Mouse (Mus musculus) liver, embryonic 14.5 days (tissue): ENCODE results near the gene Gm11639. TPM values are rescaled to one million over a fixed set of nuclear protein-coding genes. Genes with fewer than 3 reads are reported as not detected.

ENCODE experiments used
- ATAC-seq: fragments of 200-750 bp; cut with Nextera tagmentation; 2 replicates; pipeline ENCODE4 v1.8.0; 2017; ENCODE audit warnings: moderate number of reproducible peaks, mild to moderate bottlenecking, moderate library complexity; ENCODE audit not compliant: insufficient read depth
- DNase-seq, 3 experiments: peaks; one replicate each; pipeline ENCODE4 v3.0.0-alpha.2; 2012 to 2013; ENCODE audit warnings: low read depth in 3 of 3, low spot score in 3 of 3
- H3K27ac ChIP-seq: fragments of 300-500 bp; sonication (generic); 2 replicates; pipeline ENCODE4 v1.5.1; 2014; ENCODE audit warnings: moderate library complexity, mild to moderate bottlenecking, control low read depth, inconsistent platforms
- H3K27me3 ChIP-seq: fragments of 300-500 bp; sonication (generic); 2 replicates; pipeline ENCODE4 v1.6.1; 2014; ENCODE audit warnings: mild to moderate bottlenecking, low read length, moderate library complexity; ENCODE audit not compliant: control insufficient read depth, insufficient read depth
- H3K36me3 ChIP-seq: fragments of 300-500 bp; sonication (generic); replicated peaks from 2 replicates; pipeline ENCODE4 v1.6.1; 2014; ENCODE audit warnings: low read depth; ENCODE audit not compliant: control insufficient read depth, insufficient read depth
- H3K4me1 ChIP-seq, 2 experiments: fragments of 200-500 bp in 1 of 2; fragments of 300-500 bp in 1 of 2; sonication (generic) in 1 of 2; replicated peaks; 2 replicates each; pipeline ENCODE4 v1.6.1; 2012 to 2014; ENCODE audit warnings: antibody characterized with exemption in 1 of 2, inconsistent platforms in 1 of 2, low read length in 1 of 2; ENCODE audit not compliant: control insufficient read depth in 2 of 2, insufficient read depth in 2 of 2
- H3K4me2 ChIP-seq: fragments of 300-500 bp; sonication (generic); 2 replicates; pipeline ENCODE4 v1.6.1; 2014; ENCODE audit warnings: low read depth, mild to moderate bottlenecking, control low read depth, moderate library complexity
- H3K4me3 ChIP-seq, 2 experiments: fragments of 200-500 bp in 1 of 2; fragments of 300-500 bp in 1 of 2; sonication (generic) in 1 of 2; 2 replicates each; pipeline ENCODE4 v1.5.1; 2012 to 2014; ENCODE audit warnings: low read depth in 2 of 2, low read length in 2 of 2, mild to moderate bottlenecking in 2 of 2, control low read depth in 1 of 2, inconsistent platforms in 1 of 2, moderate library complexity in 1 of 2; ENCODE audit not compliant: insufficient read depth in 1 of 2
- H3K9ac ChIP-seq: fragments of 300-500 bp; sonication (generic); replicated peaks from 2 replicates; pipeline ENCODE4 v1.6.1; 2014; ENCODE audit warnings: mild to moderate bottlenecking, control low read depth, moderate library complexity
- H3K9me3 ChIP-seq: fragments of 300-500 bp; sonication (generic); 2 replicates; pipeline ENCODE4 v1.6.1; 2016; ENCODE audit warnings: low read length, mixed read lengths; ENCODE audit not compliant: control insufficient read depth
- CTCF ChIP-seq: IDR thresholded peaks from 2 replicates; pipeline ENCODE4 v1.5.1; 2016; ENCODE audit warnings: antibody characterized with exemption, low read depth, control low read depth
- EP300 ChIP-seq: IDR thresholded peaks from 2 replicates; pipeline ENCODE4 v1.6.1; 2016; ENCODE audit warnings: antibody characterized with exemption, low read depth
- WGBS: fragments of 180-500 bp; shearing (Covaris S2); extraction: QIAGEN DNeasy Blood & Tissue Kit; methylation state at CpG from one replicate; pipeline ENCODE4 v1.1.7; 2014; ENCODE audit not compliant: insufficient replicate concordance; 5-methylcytosine and 5-hydroxymethylcytosine counted together
- polyA plus RNA-seq, 2 experiments: library from polyadenylated mRNA; depleted of rRNA in 1 of 2; stranded (reverse) in 1 of 2; unstranded in 1 of 2; fragments of >200 nt; fragmentation: Nextera tagmentation in 1 of 2; extraction: Ambion mirVana in 1 of 2; gene quantifications; 2 replicates each; pipeline versions ENCODE4 v1.2.1 to v1.2.3; 2012 to 2014

Gene Gm11639
- polyA plus RNA-seq, 2 experiments, result 0.02 to 0.06 TPM

DNA sequence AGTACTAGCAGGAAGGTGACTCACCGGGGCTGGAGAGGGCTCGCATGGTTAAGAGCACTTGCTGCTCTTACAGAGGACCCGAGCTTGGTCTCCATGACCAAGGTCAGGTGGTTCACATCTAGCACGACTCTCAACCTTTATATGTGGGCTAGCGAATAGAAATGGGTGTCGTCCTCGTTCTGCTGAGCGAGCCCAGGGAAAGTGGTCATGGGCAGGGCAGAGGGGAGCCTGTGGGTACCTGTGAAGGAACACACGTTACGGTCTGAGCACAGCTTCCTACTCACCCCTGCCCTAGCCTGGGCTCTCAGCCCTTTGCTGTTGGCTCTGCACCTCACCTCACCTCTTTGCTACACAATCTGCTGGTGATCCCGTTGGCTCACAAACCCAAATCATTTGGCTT lies 22.9 kb upstream of the Gm11639 start:
- WGBS, result 77% methylated on average over 11 of the region's 11 CpGs
- no peak overlapping the region for H3K4me2 ChIP-seq
- ATAC-seq (no peak), DNase-seq (no peak)
- H3K9me3 ChIP-seq, result no peaks in the 10 kb centered on the region; the same call in 1 of the 2 replicates
- H3K9ac ChIP-seq, result no peak overlapping the region
- no peak overlapping the region for H3K4me3 ChIP-seq
- no peak overlapping the region for H3K27ac ChIP-seq
- H3K36me3 ChIP-seq, result no peaks in the 10 kb centered on the region
- H3K4me1 ChIP-seq, result peaks cover 10 to 14% of the 10 kb centered on the region in 2 experiments
- TF ChIP-seq CTCF (no peak), EP300 (no peak)
- H3K27me3 ChIP-seq, result no peaks in the 10 kb centered on the region

- H3K4me1 ChIP-seq, result peaks cover 10 to 14% of the 10 kb centered on the region in 2 experiments
- H3K9ac ChIP-seq, result no peak overlapping the region
- no peaks in the 10 kb centered on the region for H3K36me3 ChIP-seq
- no peak overlapping the region for H3K27ac ChIP-seq
- TF ChIP-seq EP300 (no peak), CTCF (no peak)
- DNase-seq, result no peak
- no peak overlapping the region for H3K4me2 ChIP-seq
- H3K4me3 ChIP-seq, result no peak overlapping the region
- no peaks in the 10 kb centered on the region; the same call in 1 of the 2 replicates for H3K9me3 ChIP-seq
- H3K27me3 ChIP-seq, result no peaks in the 10 kb centered on the region
- WGBS, result 65% methylated on average over 6 of the region's 6 CpGs
- no peak for ATAC-seq
Observed at GRCm38 (mm10) chr11:104663241-104663877, 22.1 kb upstream of the Gm11639 start.

- WGBS, result 31% methylated on average over 3 of the region's 3 CpGs
- TF ChIP-seq EP300, result no peak
- ATAC-seq, result no peak
- H3K4me3 ChIP-seq, result no peak overlapping the region
- H3K4me2 ChIP-seq, result no peak overlapping the region
- H3K36me3 ChIP-seq, result no peaks in the 10 kb centered on the region
- H3K27me3 ChIP-seq, result no peaks in the 10 kb centered on the region
- H3K9ac ChIP-seq, result no peak overlapping the region
- DNase-seq, result no peak
- peaks cover 10 to 14% of the 10 kb centered on the region in 2 experiments for H3K4me1 ChIP-seq
- no peak overlapping the region for H3K27ac ChIP-seq
- no peaks in the 10 kb centered on the region; the same call in 1 of the 2 replicates for H3K9me3 ChIP-seq
Observed at GRCm38 (mm10) chr11:104663878-104664261, 21.6 kb upstream of the Gm11639 start.

- Histone ChIP-seq H3K36me3 (no peaks in the 10 kb centered on the region), H3K9ac (no peak overlapping the region), H3K4me3 (no peak overlapping the region), H3K4me2 (no peak overlapping the region), H3K9me3 (no peaks in the 10 kb centered on the region; the same call in 1 of the 2 replicates), H3K27me3 (no peaks in the 10 kb centered on the region), H3K4me1 (peaks cover 10 to 14% of the 10 kb centered on the region in 2 experiments), H3K27ac (no peak overlapping the region)
- no peak for DNase-seq
- no peak for ATAC-seq
- TF ChIP-seq EP300, result no peak
- no peak for TF ChIP-seq CTCF
Observed at GRCm38 (mm10) chr11:104664441-104664840, 21.1 kb upstream of the Gm11639 start.

GRCm38 (mm10) chr11:104667399-104667798 lies 18.1 kb upstream of the Gm11639 start:
- H3K9ac ChIP-seq, result no peak overlapping the region
- H3K4me3 ChIP-seq, result no peak overlapping the region
- H3K36me3 ChIP-seq, result no peaks in the 10 kb centered on the region
- no peaks in the 10 kb centered on the region for H3K27me3 ChIP-seq
- DNase-seq (no peak), ATAC-seq (no peak)
- no peak overlapping the region for H3K27ac ChIP-seq
- 29% methylated on average over 5 of the region's 5 CpGs for WGBS
- H3K4me1 ChIP-seq, result no peaks in the 10 kb centered on the region; a peak in 1 of 4 replicates
- no peaks in the 10 kb centered on the region for H3K9me3 ChIP-seq
- TF ChIP-seq EP300 (no peak), CTCF (no peak)
- H3K4me2 ChIP-seq, result no peak overlapping the region
